Mouse (Mus musculus) MEL (cell line): ENCODE data around the gene Ambp. TPM values are rescaled to one million over a fixed set of nuclear protein-coding genes. Genes with fewer than 3 reads are reported as not detected.

ENCODE experiments used
- DNase-seq: peaks from one replicate; pipeline ENCODE4 v3.0.0; 2011; ENCODE audit warnings: low read depth, low spot score
- H3K27ac ChIP-seq: 2 replicates; pipeline ENCODE4 v1.5.1; 2012; ENCODE audit warnings: low read depth, mild to moderate bottlenecking, control low read depth, low read length, moderate library complexity; ENCODE audit not compliant: control insufficient read depth
- H3K27me3 ChIP-seq, 2 experiments: fragments of 150-350 bp in 1 of 2; sonication (generic) in 1 of 2; 2 replicates each; pipeline ENCODE4 v1.6.1; 2012; ENCODE audit warnings: low read length in 2 of 2, mild to moderate bottlenecking in 2 of 2, improper control_type of control experiment in 1 of 2, moderate library complexity in 1 of 2; ENCODE audit not compliant: insufficient read depth in 2 of 2, control insufficient read depth in 1 of 2
- H3K36me3 ChIP-seq, 2 experiments: 2 replicates each; pipeline ENCODE4 v1.6.1; 2012 to 2014; ENCODE audit warnings: low read length in 2 of 2, improper control_type of control experiment in 1 of 2, inconsistent platforms in 1 of 2, mild to moderate bottlenecking in 1 of 2; ENCODE audit not compliant: insufficient read depth in 2 of 2, control insufficient read depth in 1 of 2
- H3K4me1 ChIP-seq, 2 experiments: fragments of 150-350 bp in 1 of 2; sonication (generic) in 1 of 2; 2 replicates each; pipeline ENCODE4 v1.6.1; 2012; ENCODE audit warnings: low read length in 2 of 2, improper control_type of control experiment in 1 of 2, mild to moderate bottlenecking in 1 of 2; ENCODE audit not compliant: insufficient read depth in 2 of 2, control insufficient read depth in 1 of 2
- H3K4me3 ChIP-seq, 2 experiments: fragments of 150-350 bp in 1 of 2; sonication (generic) in 1 of 2; 2 replicates each; pipeline ENCODE4 v1.5.1; 2012; ENCODE audit warnings: low read depth in 2 of 2, low read length in 2 of 2, mild to moderate bottlenecking in 2 of 2, moderate library complexity in 2 of 2, control low read depth in 1 of 2, improper control_type of control experiment in 1 of 2; ENCODE audit not compliant: control insufficient read depth in 1 of 2, insufficient read depth in 1 of 2
- H3K79me2 ChIP-seq: 2 replicates; pipeline ENCODE4 v1.6.1; 2012; ENCODE audit warnings: mild to moderate bottlenecking, low read length, moderate library complexity; ENCODE audit not compliant: control insufficient read depth, poor library complexity, insufficient read depth
- H3K9ac ChIP-seq: 2 replicates; pipeline ENCODE4 v1.6.1; 2012; ENCODE audit warnings: low read depth, mild to moderate bottlenecking, control low read depth, low read length, moderate library complexity; ENCODE audit not compliant: control insufficient read depth, poor library complexity, severe bottlenecking
- H3K9me3 ChIP-seq: fragments of 150-350 bp; sonication (generic); replicated peaks from 2 replicates; pipeline ENCODE4 v1.6.1; 2012; ENCODE audit warnings: mild to moderate bottlenecking, low read length, improper control_type of control experiment, moderate library complexity; ENCODE audit not compliant: insufficient read depth
- CHD1 ChIP-seq: IDR thresholded peaks from 2 replicates; pipeline ENCODE4 v1.6.1; 2012; ENCODE audit warnings: low read depth, mild to moderate bottlenecking, inconsistent platforms, low read length, improper control_type of control experiment
- E2F4 ChIP-seq: IDR thresholded peaks from 2 replicates; pipeline ENCODE4 v1.6.1; 2011; ENCODE audit warnings: low read depth, low read length, improper control_type of control experiment, borderline replicate concordance
- ETS1 ChIP-seq: IDR thresholded peaks from 2 replicates; pipeline ENCODE4 v1.6.1; 2012; ENCODE audit warnings: low read depth, mild to moderate bottlenecking, inconsistent platforms, low read length, improper control_type of control experiment, moderate library complexity
- GABPA ChIP-seq: IDR thresholded peaks from 2 replicates; pipeline ENCODE4 v1.6.1; 2012; ENCODE audit warnings: low read depth, mild to moderate bottlenecking, inconsistent platforms, low read length, improper control_type of control experiment, moderate library complexity
- HCFC1 ChIP-seq: IDR thresholded peaks from 2 replicates; pipeline ENCODE4 v1.6.1; 2012; ENCODE audit warnings: low read depth, mild to moderate bottlenecking, inconsistent platforms, low read length, improper control_type of control experiment, moderate library complexity
- JUND ChIP-seq: IDR thresholded peaks from 2 replicates; pipeline ENCODE4 v1.6.1; 2011; ENCODE audit warnings: low read depth, mild to moderate bottlenecking, improper control_type of control experiment, low read length
- KAT2A ChIP-seq: conservative IDR thresholded peaks from 2 replicates; pipeline ENCODE4 v1.6.1; 2012; ENCODE audit warnings: low read depth, low read length, improper control_type of control experiment, inconsistent platforms
- MAFK ChIP-seq: IDR thresholded peaks from 2 replicates; pipeline ENCODE4 v1.6.1; 2011; ENCODE audit warnings: low read depth, mild to moderate bottlenecking, low read length, improper control_type of control experiment, borderline replicate concordance
- MEF2A ChIP-seq: IDR thresholded peaks from 2 replicates; pipeline ENCODE4 v1.6.1; 2014; ENCODE audit warnings: low read depth, mild to moderate bottlenecking, inconsistent platforms, low read length, improper control_type of control experiment; ENCODE audit not compliant: poor library complexity, insufficient replicate concordance, severe bottlenecking; ENCODE audit errors: extremely low read depth
- MYC ChIP-seq: IDR thresholded peaks from 2 replicates; pipeline ENCODE4 v1.6.1; 2011; ENCODE audit warnings: low read depth, mild to moderate bottlenecking, low read length, improper control_type of control experiment, moderate library complexity
- NRF1 ChIP-seq: IDR thresholded peaks from 2 replicates; pipeline ENCODE4 v1.6.1; 2014; ENCODE audit warnings: low read depth, mild to moderate bottlenecking, inconsistent platforms, low read length, improper control_type of control experiment, moderate library complexity; ENCODE audit not compliant: poor library complexity, insufficient read depth, severe bottlenecking
- POLR2A ChIP-seq, 2 experiments: IDR thresholded peaks; 2 replicates each; pipeline ENCODE4 v1.6.1; 2011 to 2012; ENCODE audit warnings: low read length in 2 of 2, mild to moderate bottlenecking in 2 of 2, control low read depth in 1 of 2, improper control_type of control experiment in 1 of 2, low read depth in 1 of 2, moderate library complexity in 1 of 2; ENCODE audit not compliant: control insufficient read depth in 1 of 2, insufficient read depth in 1 of 2, poor library complexity in 1 of 2
- SIN3A ChIP-seq: IDR thresholded peaks from 2 replicates; pipeline ENCODE4 v1.6.1; 2012; ENCODE audit warnings: low read length, improper control_type of control experiment, inconsistent platforms
- TCF12 ChIP-seq: IDR thresholded peaks from 2 replicates; pipeline ENCODE4 v1.6.1; 2014; ENCODE audit warnings: low read depth, mild to moderate bottlenecking, inconsistent platforms, low read length, improper control_type of control experiment, moderate library complexity
- USF1 ChIP-seq: IDR thresholded peaks from 2 replicates; pipeline ENCODE4 v1.6.1; 2014; ENCODE audit warnings: low read depth, mild to moderate bottlenecking, inconsistent platforms, low read length, improper control_type of control experiment, moderate library complexity
- ZKSCAN1 ChIP-seq: IDR thresholded peaks from 2 replicates; pipeline ENCODE4 v1.6.1; 2012; ENCODE audit warnings: low read depth, mild to moderate bottlenecking, inconsistent platforms, low read length, improper control_type of control experiment, moderate library complexity
- ZMIZ1 ChIP-seq: IDR thresholded peaks from 2 replicates; pipeline ENCODE4 v1.6.1; 2012; ENCODE audit warnings: low read depth, mild to moderate bottlenecking, inconsistent platforms, low read length, improper control_type of control experiment, moderate library complexity
- polyA plus RNA-seq, 2 experiments: library from polyadenylated mRNA; stranded (reverse) in 1 of 2; unstranded in 1 of 2; fragments of >175 nt in 1 of 2; fragments of >200 nt in 1 of 2; gene quantifications; 2 replicates each; pipeline versions ENCODE4 v1.2.1 to v1.2.4; 2012; ENCODE audit warnings: low replicate concordance in 2 of 2, low read depth in 1 of 2; ENCODE audit not compliant: insufficient read length in 2 of 2, insufficient read depth in 1 of 2, missing spikeins in 1 of 2
- total RNA-seq: library from RNA; depleted of rRNA; stranded (reverse); fragments of 300-350 nt; gene quantifications from 2 replicates; pipeline ENCODE4 v1.2.3, GENCODE M21; 2012

Gene Ambp
- total and polyA plus RNA-seq, 3 experiments, result not detected

DNA sequence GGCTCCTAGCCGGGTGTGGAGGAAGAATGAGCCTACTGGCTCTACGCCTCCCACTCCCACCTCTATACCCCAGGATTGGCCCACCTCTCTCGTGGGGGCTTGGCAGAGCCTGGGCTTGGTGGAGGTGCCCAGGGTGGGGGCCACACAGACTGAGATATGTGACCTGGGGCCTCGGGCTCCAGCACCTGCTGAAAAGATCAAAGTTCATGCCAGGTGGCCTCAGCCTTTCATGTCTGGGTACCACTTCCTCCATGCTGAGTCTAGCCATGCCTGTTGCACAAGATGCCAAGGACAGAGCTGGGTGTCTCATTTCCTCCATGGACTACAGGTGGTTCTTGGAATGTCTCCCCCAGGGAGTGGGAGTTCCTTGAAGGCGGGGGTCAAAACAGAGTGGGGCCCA lies 11.7 kb upstream of the Ambp start:
- Histone ChIP-seq H3K9ac (no peak overlapping the region), H3K4me3 (no peak overlapping the region), H3K79me2 (no peaks in the 10 kb centered on the region), H3K27me3 (no peaks in the 10 kb centered on the region), H3K9me3 (no peaks in the 10 kb centered on the region), H3K36me3 (no peaks in the 10 kb centered on the region), H3K27ac (no peak overlapping the region), H3K4me1 (no peaks in the 10 kb centered on the region)
- TF ChIP-seq GABPA (no peak), MYC (no peak), KAT2A (no peak), SIN3A (no peak), ZMIZ1 (no peak), USF1 (no peak), POLR2A (IDR thresholded peaks at IDR 0.05; ENCODE audit: control insufficient read depth in 1 of 2, insufficient read depth in 1 of 2, low read depth in 1 of 2, low read length in 2 of 2, poor library complexity in 1 of 2) (no peak), NRF1 (no peak), MAFK (no peak), E2F4 (no peak)
- DNase-seq, result no peak

DNA sequence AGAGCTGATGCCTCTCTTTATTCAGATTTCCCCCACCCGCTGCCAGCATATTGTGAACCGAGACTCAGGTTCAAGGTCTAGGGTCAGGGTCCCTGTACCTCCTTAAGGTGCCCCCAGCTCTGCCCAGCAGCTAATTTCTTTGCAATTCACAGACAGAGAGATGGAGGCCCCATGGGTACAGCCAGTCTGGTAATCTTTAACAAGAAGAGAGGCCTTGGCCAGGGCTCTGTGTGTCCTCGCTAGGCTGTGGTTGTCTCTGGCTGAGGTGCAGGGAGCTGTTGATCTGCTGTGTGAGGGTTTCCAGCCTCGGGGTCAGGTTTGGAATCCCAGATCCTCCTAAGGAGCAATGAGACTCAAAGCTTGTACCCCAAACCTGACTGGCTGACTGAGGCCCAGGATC lies 11.0 kb upstream of the Ambp start:
- Histone ChIP-seq H3K4me1 (no peaks in the 10 kb centered on the region), H3K79me2 (no peaks in the 10 kb centered on the region), H3K9me3 (no peaks in the 10 kb centered on the region), H3K36me3 (no peaks in the 10 kb centered on the region), H3K27ac (no peak overlapping the region), H3K9ac (no peak overlapping the region), H3K27me3 (no peaks in the 10 kb centered on the region), H3K4me3 (no peak overlapping the region)
- TF ChIP-seq ZKSCAN1, result no peak
- TF ChIP-seq JUND, result no peak
- TF ChIP-seq GABPA, result no peak
- no peak for TF ChIP-seq CHD1
- TF ChIP-seq E2F4, result no peak
- no peak for TF ChIP-seq TCF12
- TF ChIP-seq MEF2A, result no peak
- TF ChIP-seq ETS1, result no peak
- TF ChIP-seq HCFC1, result no peak
- no peak for TF ChIP-seq POLR2A (IDR thresholded peaks at IDR 0.05; ENCODE audit: control insufficient read depth in 1 of 2, insufficient read depth in 1 of 2, low read depth in 1 of 2, low read length in 2 of 2, poor library complexity in 1 of 2)
- TF ChIP-seq USF1, result no peak
- no peak for DNase-seq
